ENCODE assay signal across 25 mouse cellular contexts in genomic region chr13:6626508-6627114, GRCm38 (mm10). TPM values are rescaled to one million over a fixed set of nuclear protein-coding genes. Genes with fewer than 3 reads are reported as not detected.
DNase-seq lines count a peak whose midpoint lies in the region; ATAC-seq and TF ChIP-seq lines count a peak whose summit lies in the region.
"Had no signal": no experiment of that assay in that cellular context is flagged by ENCODE, and none has a peak within 500 bp of the region (broad histone marks: within the 10 kb centered on the region; RNA-seq: fewer than 3 reads in every experiment).

No protein-coding gene starts in this region.

- peak overlapping the region; percentile 17; the same call in 1 of the 2 replicates for H3K27ac ChIP-seq in heart, embryonic 13.5 days (replicated peaks)
- no peak overlapping the region for H3K27ac ChIP-seq in intestine, postnatal 0 days (ENCODE audit: low read depth, low read length)
- no peak overlapping the region; the same call in 1 of the 2 replicates for H3K27ac ChIP-seq in hindbrain, embryonic 13.5 days
- H3K27ac ChIP-seq: hindbrain, embryonic 15.5 days; limb, embryonic 13.5 days; liver, embryonic 13.5 days; lung, embryonic 15.5 days; midbrain, embryonic 13.5 days; neural tube, embryonic 15.5 days had no signal

- no peak overlapping the region for H3K4me3 ChIP-seq in heart, embryonic 13.5 days
- no peak overlapping the region for H3K4me3 ChIP-seq in intestine, postnatal 0 days (ENCODE audit: low read depth, low read length)
- no peak overlapping the region for H3K4me3 ChIP-seq in hindbrain, embryonic 13.5 days
- H3K4me3 ChIP-seq: heart, embryonic 12.5 days; hindbrain, embryonic 15.5 days; limb, embryonic 13.5 days; liver, embryonic 13.5 days; lung, embryonic 15.5 days; midbrain, embryonic 13.5 days; neural tube, embryonic 15.5 days had no signal

- H3K36me3 ChIP-seq in heart, embryonic 13.5 days: peaks cover 22% of the 10 kb centered on the region
- peaks cover 12% of the 10 kb centered on the region; the same call in 1 of the 2 replicates for H3K36me3 ChIP-seq in intestine, postnatal 0 days (ENCODE audit: control insufficient read depth, insufficient read depth)
- peaks cover 7% of the 10 kb centered on the region for H3K36me3 ChIP-seq in hindbrain, embryonic 13.5 days
- H3K36me3 ChIP-seq: limb, embryonic 13.5 days; liver, embryonic 13.5 days; lung, embryonic 15.5 days had no signal

- H3K9ac ChIP-seq in heart, embryonic 13.5 days: no peak overlapping the region
- no peak overlapping the region for H3K9ac ChIP-seq in intestine, postnatal 0 days (ENCODE audit: low read depth, low read length)
- no peak overlapping the region for H3K9ac ChIP-seq in hindbrain, embryonic 13.5 days
- H3K9ac ChIP-seq: heart, embryonic 12.5 days; hindbrain, embryonic 15.5 days; limb, embryonic 13.5 days; liver, embryonic 13.5 days; lung, embryonic 15.5 days; midbrain, embryonic 13.5 days; neural tube, embryonic 15.5 days had no signal

- peaks cover 61% of the 10 kb centered on the region for H3K4me1 ChIP-seq in heart, embryonic 13.5 days
- no peaks in the 10 kb centered on the region for H3K4me1 ChIP-seq in intestine, postnatal 0 days (replicated peaks; ENCODE audit: control insufficient read depth, insufficient read depth, low read length)
- H3K4me1 ChIP-seq in hindbrain, embryonic 13.5 days (replicated peaks): no peaks in the 10 kb centered on the region
- H3K4me1 ChIP-seq: hindbrain, embryonic 15.5 days; liver, embryonic 13.5 days; lung, embryonic 15.5 days; midbrain, embryonic 13.5 days had no signal

- WGBS in heart, embryonic 13.5 days: 62% methylated on average over 4 of the region's 4 CpGs
- WGBS in intestine, postnatal 0 days: 32% methylated on average over 4 of the region's 4 CpGs
- WGBS in hindbrain, embryonic 13.5 days: 70% methylated on average over 4 of the region's 4 CpGs

- no peak for ATAC-seq in heart, embryonic 13.5 days (ENCODE audit: extremely low read depth, insufficient number of reproducible peaks, low FRiP score, low TSS enrichment)
- ATAC-seq in CD4-positive, CD25-positive, alpha-beta regulatory T cell, adult 4 months: peak; percentile 36
- peak; percentile 17 for ATAC-seq in activated CD4-positive, CD25-positive, alpha-beta regulatory T cell, adult 4 months
- ATAC-seq in intestine, postnatal 0 days: 0 out of 2 replicates have a peak, but pooled peaks have one; percentile 29
- no peak for ATAC-seq in hindbrain, embryonic 13.5 days (ENCODE audit: low FRiP score)
- ATAC-seq: forebrain, embryonic 16.5 days; midbrain, embryonic 13.5 days had no signal

- TF ChIP-seq CTCF in intestine, postnatal 0 days (IDR thresholded peaks at IDR 0.05; ENCODE audit: low read depth): no peak

- no peaks in the 10 kb centered on the region for H3K9me3 ChIP-seq in heart, embryonic 13.5 days
- H3K9me3 ChIP-seq in intestine, postnatal 0 days (ENCODE audit: control insufficient read depth): no peaks in the 10 kb centered on the region
- H3K9me3 ChIP-seq in hindbrain, embryonic 13.5 days: no peaks in the 10 kb centered on the region
- H3K9me3 ChIP-seq: heart, embryonic 12.5 days; hindbrain, embryonic 15.5 days; limb, embryonic 13.5 days; liver, embryonic 13.5 days; lung, embryonic 15.5 days; midbrain, embryonic 13.5 days; neural tube, embryonic 15.5 days had no signal

- DNase-seq in heart, postnatal 25 days (ENCODE audit: low spot score): no peak
- DNase-seq in ovary, adult 18-20 months (ENCODE audit: low spot score): no peak
- no peak for DNase-seq in layer of hippocampus, adult 18-20 months (ENCODE audit: low spot score in 2 of 2)
- DNase-seq: adrenal gland, adult 2 months; cerebellum, postnatal 14 days; heart, postnatal 36 days; kidney, adult 2 months; kidney, postnatal 25 days; liver, embryonic 13.5 days; right cerebral cortex, postnatal 14 days; spleen, adult 18-20 months; thymus, adult 18-20 months; thymus, postnatal 4 days had no signal

- H3K4me2 ChIP-seq in heart, embryonic 13.5 days: no peak overlapping the region
- no peak overlapping the region for H3K4me2 ChIP-seq in intestine, postnatal 0 days (replicated peaks; ENCODE audit: low read depth)
- H3K4me2 ChIP-seq in hindbrain, embryonic 13.5 days: no peak overlapping the region
- H3K4me2 ChIP-seq: heart, embryonic 12.5 days; hindbrain, embryonic 15.5 days; limb, embryonic 13.5 days; liver, embryonic 13.5 days; lung, embryonic 15.5 days; midbrain, embryonic 13.5 days; neural tube, embryonic 15.5 days had no signal

- intact Hi-C loops in heart, postnatal 25 days (cut with DNase I): no loop called here

- H3K27me3 ChIP-seq in heart, embryonic 13.5 days (replicated peaks): no peaks in the 10 kb centered on the region
- H3K27me3 ChIP-seq in intestine, postnatal 0 days (replicated peaks; ENCODE audit: control insufficient read depth, insufficient read depth, low read length): no peaks in the 10 kb centered on the region
- H3K27me3 ChIP-seq in hindbrain, embryonic 13.5 days: no peaks in the 10 kb centered on the region
- H3K27me3 ChIP-seq: heart, embryonic 12.5 days; hindbrain, embryonic 15.5 days; limb, embryonic 13.5 days; liver, embryonic 13.5 days; lung, embryonic 15.5 days; midbrain, embryonic 13.5 days; neural tube, embryonic 15.5 days had no signal

RNA-seq across cellular contexts. Expression of gene Pfkp, which starts 22.0 kb away (rescaled TPM):
- polyA plus RNA-seq in heart, embryonic 13.5 days (2015; fragmentation: Nextera tagmentation; extraction: Ambion mirVana): 170 and 188 TPM in 2 replicates
- total RNA-seq in heart, postnatal 25 days (2021): 10 to 100 TPM; 64.5 to 69.1 TPM
- 100 to 1,000 TPM; 124 to 178 TPM for polyA plus RNA-seq in CD4-positive, CD25-positive, alpha-beta regulatory T cell, adult 4 months (2017; shearing (Covaris generic))
- 100 to 1,000 TPM; 111 to 120 TPM for polyA plus RNA-seq in activated CD4-positive, CD25-positive, alpha-beta regulatory T cell, adult 4 months (2017; shearing (Covaris generic))
- polyA plus RNA-seq in intestine, postnatal 0 days (2015; fragmentation: Nextera tagmentation; extraction: Ambion mirVana): 75.7 and 77.6 TPM in 2 replicates
- 100 to 1,000 TPM; 197 to 210 TPM for total RNA-seq in layer of hippocampus, adult 18-20 months (2021)
- 213 and 231 TPM in 2 replicates for polyA plus RNA-seq in hindbrain, embryonic 13.5 days (2015; fragmentation: Nextera tagmentation; extraction: Ambion mirVana)

Comparison
In these comparisons a context has a peak if more than half of its experiments do, and no peak if none do; other contexts are left out.
1. ATAC-seq: peak in CD4-positive, CD25-positive, alpha-beta regulatory T cell, adult 4 months (single experiment), activated CD4-positive, CD25-positive, alpha-beta regulatory T cell, adult 4 months (single experiment) and intestine, postnatal 0 days (single experiment); none in heart, embryonic 13.5 days (single experiment) and hindbrain, embryonic 13.5 days (single experiment).